Mouse (Mus musculus) ES-Bruce4 (cell line): ENCODE measurements around the gene Fblim1. TPM values are rescaled to one million over a fixed set of nuclear protein-coding genes. Genes with fewer than 3 reads are reported as not detected.

Experiments
- H3K27ac ChIP-seq: 2 replicates; pipeline ENCODE4 v1.5.1; 2012; ENCODE audit warnings: low read length, inconsistent platforms; ENCODE audit not compliant: insufficient read depth
- H3K27me3 ChIP-seq: 2 replicates; pipeline ENCODE4 v1.6.1; 2012; ENCODE audit warnings: mild to moderate bottlenecking, low read length, inconsistent platforms; ENCODE audit not compliant: control insufficient read depth, poor library complexity, insufficient read depth, severe bottlenecking
- H3K36me3 ChIP-seq: 2 replicates; pipeline ENCODE4 v1.6.1; 2012; ENCODE audit warnings: inconsistent platforms, mild to moderate bottlenecking, low read length, moderate library complexity; ENCODE audit not compliant: control insufficient read depth, poor library complexity, insufficient read depth, severe bottlenecking
- H3K4me1 ChIP-seq: one replicate; pipeline ENCODE4 v1.8.1; 2011; ENCODE audit warnings: low read length; ENCODE audit not compliant: control insufficient read depth, insufficient read depth
- H3K4me3 ChIP-seq: 2 replicates; pipeline ENCODE4 v1.5.1; 2011; ENCODE audit warnings: low read depth, mild to moderate bottlenecking, low read length
- H3K9ac ChIP-seq: 2 replicates; pipeline ENCODE4 v1.6.1; 2012; ENCODE audit warnings: low read depth, mild to moderate bottlenecking, inconsistent platforms; ENCODE audit not compliant: poor library complexity, severe bottlenecking
- H3K9me3 ChIP-seq: replicated peaks from 2 replicates; pipeline ENCODE4 v1.6.1; 2012; ENCODE audit warnings: mild to moderate bottlenecking, low read length, inconsistent platforms; ENCODE audit not compliant: control insufficient read depth, poor library complexity, insufficient read depth, severe bottlenecking
- CTCF ChIP-seq: IDR thresholded peaks from one replicate; pipeline ENCODE4 v1.8.1; 2011; ENCODE audit warnings: low read depth, low read length
- EP300 ChIP-seq: IDR thresholded peaks from 2 replicates; pipeline ENCODE4 v1.6.1; 2011; ENCODE audit warnings: low read depth, low read length; ENCODE audit not compliant: insufficient read depth
- POLR2A ChIP-seq: IDR thresholded peaks from one replicate; pipeline ENCODE4 v1.8.1; 2011; ENCODE audit warnings: low read length; ENCODE audit not compliant: insufficient read depth
- polyA plus RNA-seq: library from polyadenylated mRNA; stranded (reverse); fragments of >200 nt; gene quantifications from 2 replicates; pipeline ENCODE4 v1.2.4, GENCODE M21; 2011; ENCODE audit warnings: low read depth; ENCODE audit not compliant: missing spikeins, insufficient read depth, insufficient read length

Fblim1 gene
- polyA plus RNA-seq, 1 experiment, result 73.8 TPM

- Histone ChIP-seq H3K36me3 (no peaks in the 10 kb centered on the region), H3K4me1 (no peaks in the 10 kb centered on the region), H3K9me3 (no peaks in the 10 kb centered on the region), H3K27ac (peak overlapping the region; percentile 73), H3K4me3 (peak overlapping the region; percentile 95), H3K9ac (peak overlapping the region; percentile 84), H3K27me3 (no peaks in the 10 kb centered on the region)
- TF ChIP-seq CTCF (no peak), POLR2A (no peak), EP300 (no peak; the same call in 1 of the 2 replicates)
Measured at GRCm38 (mm10) chr4:141546334-141547200, 59.3 kb downstream of the Fblim1 start.

- Histone ChIP-seq H3K27me3 (no peaks in the 10 kb centered on the region), H3K4me1 (no peaks in the 10 kb centered on the region), H3K9me3 (no peaks in the 10 kb centered on the region), H3K36me3 (no peaks in the 10 kb centered on the region), H3K4me3 (peak overlapping the region; percentile 95), H3K9ac (peak overlapping the region; percentile 84), H3K27ac (peak overlapping the region; percentile 73)
- TF ChIP-seq EP300, result no peak
- no peak for TF ChIP-seq CTCF
- no peak for TF ChIP-seq POLR2A
Measured at GRCm38 (mm10) chr4:141545743-141546333, 60.1 kb downstream of the Fblim1 start.

GRCm38 (mm10) chr4:141545071-141545742 lies 60.7 kb downstream of the Fblim1 start:
- no peaks in the 10 kb centered on the region for H3K9me3 ChIP-seq
- H3K27ac ChIP-seq, result no peak overlapping the region
- H3K4me1 ChIP-seq, result no peaks in the 10 kb centered on the region
- H3K27me3 ChIP-seq, result no peaks in the 10 kb centered on the region
- H3K36me3 ChIP-seq, result no peaks in the 10 kb centered on the region
- TF ChIP-seq EP300 (peak; percentile 42; the same call in 1 of the 2 replicates), POLR2A (no peak)
- peak overlapping the region; percentile 39 for H3K9ac ChIP-seq
- peak overlapping the region; percentile 51 for H3K4me3 ChIP-seq

- Histone ChIP-seq H3K4me1 (no peaks in the 10 kb centered on the region), H3K4me3 (no peak overlapping the region), H3K27ac (no peak overlapping the region), H3K9me3 (no peaks in the 10 kb centered on the region), H3K9ac (no peak overlapping the region), H3K36me3 (no peaks in the 10 kb centered on the region), H3K27me3 (no peaks in the 10 kb centered on the region)
- TF ChIP-seq CTCF (no peak), EP300 (no peak), POLR2A (no peak)
Measured at GRCm38 (mm10) chr4:141544536-141544935, 61.4 kb downstream of the Fblim1 start.

GRCm38 (mm10) chr4:141543593-141543992 lies 62.3 kb downstream of the Fblim1 start:
- H3K9me3 ChIP-seq, result no peaks in the 10 kb centered on the region
- H3K27me3 ChIP-seq, result no peaks in the 10 kb centered on the region
- no peak overlapping the region for H3K9ac ChIP-seq
- H3K27ac ChIP-seq, result no peak overlapping the region
- no peaks in the 10 kb centered on the region for H3K36me3 ChIP-seq
- no peak for TF ChIP-seq EP300
- TF ChIP-seq CTCF, result no peak
- TF ChIP-seq POLR2A, result no peak
- no peak overlapping the region for H3K4me3 ChIP-seq
- no peaks in the 10 kb centered on the region for H3K4me1 ChIP-seq

- no peaks in the 10 kb centered on the region for H3K36me3 ChIP-seq
- no peak overlapping the region for H3K4me3 ChIP-seq
- H3K9ac ChIP-seq, result no peak overlapping the region
- no peaks in the 10 kb centered on the region for H3K9me3 ChIP-seq
- no peak for TF ChIP-seq POLR2A
- no peak for TF ChIP-seq CTCF
- TF ChIP-seq EP300, result no peak
- H3K27me3 ChIP-seq, result no peaks in the 10 kb centered on the region
- no peak overlapping the region for H3K27ac ChIP-seq
- no peaks in the 10 kb centered on the region for H3K4me1 ChIP-seq
Measured at GRCm38 (mm10) chr4:141541851-141542250, 64.0 kb downstream of the Fblim1 start.
